Mouse (Mus musculus) frontal cortex, postnatal 10 days (tissue): ENCODE results near the gene Pla2g4a.

ENCODE experiments used
- DNase-seq, 2 experiments: peaks; one replicate each; pipeline ENCODE4 v3.0.0; 2022; ENCODE audit warnings: low spot score in 2 of 2, mixed read lengths in 1 of 2

Gene Pla2g4a

GRCm38 (mm10) chr1:149960734-149961424, at the start of gene Pla2g4a:
Gene Pla2g4a (minus strand): TSS chr1:149961290.
- DNase-seq: peak in 1 of 2 experiments; percentile 10

GRCm38 (mm10) chr1:150010629-150010979, 49.5 kb upstream of the Pla2g4a start:
- DNase-seq: no peak

GRCm38 (mm10) chr1:150009968-150010628, 49.0 kb upstream of the Pla2g4a start:
- DNase-seq: no peak

GRCm38 (mm10) chr1:150009134-150009533, 48.0 kb upstream of the Pla2g4a start:
- no peak for DNase-seq

- no peak for DNase-seq
Measured at GRCm38 (mm10) chr1:149975626-149976025, 14.5 kb upstream of the Pla2g4a start.

GRCm38 (mm10) chr1:149965826-149966225, 4.7 kb upstream of the Pla2g4a start:
- DNase-seq: no peak

GRCm38 (mm10) chr1:149961425-149962303, 574 bp upstream of the Pla2g4a start:
- no peak for DNase-seq

- DNase-seq: no peak
Measured at GRCm38 (mm10) chr1:149960251-149960650, 839 bp downstream of the Pla2g4a start.

GRCm38 (mm10) chr1:149959069-149959468, 2.0 kb downstream of the Pla2g4a start:
- no peak for DNase-seq

- DNase-seq: no peak
Measured at GRCm38 (mm10) chr1:149955482-149955881, 5.6 kb downstream of the Pla2g4a start.

GRCm38 (mm10) chr1:149954026-149954425, 7.1 kb downstream of the Pla2g4a start:
- DNase-seq: no peak

GRCm38 (mm10) chr1:149952050-149952449, 9.0 kb downstream of the Pla2g4a start:
- DNase-seq: no peak

GRCm38 (mm10) chr1:149950656-149951055, 10.4 kb downstream of the Pla2g4a start:
- no peak for DNase-seq

GRCm38 (mm10) chr1:149950254-149950653, 10.8 kb downstream of the Pla2g4a start:
- no peak for DNase-seq

GRCm38 (mm10) chr1:149949334-149949733, 11.8 kb downstream of the Pla2g4a start:
- DNase-seq: no peak

- DNase-seq: no peak
Measured at GRCm38 (mm10) chr1:149948066-149948825, 12.8 kb downstream of the Pla2g4a start.

GRCm38 (mm10) chr1:149946993-149947392, 14.1 kb downstream of the Pla2g4a start:
- no peak for DNase-seq

GRCm38 (mm10) chr1:149946432-149946831, 14.7 kb downstream of the Pla2g4a start:
- DNase-seq: no peak

- DNase-seq: no peak
Measured at GRCm38 (mm10) chr1:149943611-149944010, 17.5 kb downstream of the Pla2g4a start.

GRCm38 (mm10) chr1:149940301-149940700, 20.8 kb downstream of the Pla2g4a start:
- no peak for DNase-seq

GRCm38 (mm10) chr1:149939261-149940032, 21.6 kb downstream of the Pla2g4a start:
- DNase-seq: no peak
